Mouse (Mus musculus): ENCODE measurements around the gene Lce1g. TPM values are rescaled to one million over a fixed set of nuclear protein-coding genes. Genes with fewer than 3 reads are reported as not detected.

Gene Lce1g
- polyA plus RNA-seq, 1 experiment from 2014 or later: not detected

Other genes with a start within 250 kb of the Lce1g start
- gene 2310046K23Rik, start 217.8 kb downstream of the Lce1g start, polyA plus RNA-seq (2016; fragmentation: Nextera tagmentation; extraction: Ambion mirVana): not detected in 2 replicates
- gene Ivl, start 178.6 kb downstream of the Lce1g start, polyA plus RNA-seq (2016; fragmentation: Nextera tagmentation; extraction: Ambion mirVana): 0.10 and 0.13 TPM in 2 replicates
- gene Smcp, start 163.3 kb downstream of the Lce1g start, polyA plus RNA-seq (2016; fragmentation: Nextera tagmentation; extraction: Ambion mirVana): not detected in 2 replicates
- not detected in 2 replicates for gene 2210017I01Rik, start 144.8 kb downstream of the Lce1g start, polyA plus RNA-seq (2016; fragmentation: Nextera tagmentation; extraction: Ambion mirVana)
- not detected in 2 replicates for gene Lce6a, start 130.7 kb downstream of the Lce1g start, polyA plus RNA-seq (2016; fragmentation: Nextera tagmentation; extraction: Ambion mirVana)
- not detected in 2 replicates for gene Lce1a1, start 104.0 kb downstream of the Lce1g start, polyA plus RNA-seq (2016; fragmentation: Nextera tagmentation; extraction: Ambion mirVana)
- not detected in 2 replicates for gene Lce1b, start 95.4 kb downstream of the Lce1g start, polyA plus RNA-seq (2016; fragmentation: Nextera tagmentation; extraction: Ambion mirVana)
- gene Lce1a2, start 82.0 kb downstream of the Lce1g start, polyA plus RNA-seq (2016; fragmentation: Nextera tagmentation; extraction: Ambion mirVana): not detected in 2 replicates
- gene Lce1c, start 73.1 kb downstream of the Lce1g start, polyA plus RNA-seq (2016; fragmentation: Nextera tagmentation; extraction: Ambion mirVana): not detected in 2 replicates
- gene Lce1d, start 65.1 kb downstream of the Lce1g start, polyA plus RNA-seq (2016; fragmentation: Nextera tagmentation; extraction: Ambion mirVana): not detected in 2 replicates
- not detected in 2 replicates for gene Lce1e, start 43.3 kb downstream of the Lce1g start, polyA plus RNA-seq (2016; fragmentation: Nextera tagmentation; extraction: Ambion mirVana)
- not detected in 2 replicates for gene Lce1f, start 32.0 kb downstream of the Lce1g start, polyA plus RNA-seq (2016; fragmentation: Nextera tagmentation; extraction: Ambion mirVana)
- not detected in 2 replicates for gene Gm38119, start 13.2 kb downstream of the Lce1g start, polyA plus RNA-seq (2016; fragmentation: Nextera tagmentation; extraction: Ambion mirVana)
- not detected in 2 replicates for gene Lce1h, start 12.7 kb upstream of the Lce1g start, polyA plus RNA-seq (2016; fragmentation: Nextera tagmentation; extraction: Ambion mirVana)
- not detected in 2 replicates for gene Lce1i, start 26.6 kb upstream of the Lce1g start, polyA plus RNA-seq (2016; fragmentation: Nextera tagmentation; extraction: Ambion mirVana)
- not detected in 2 replicates for gene Lce1j, start 38.2 kb upstream of the Lce1g start, polyA plus RNA-seq (2016; fragmentation: Nextera tagmentation; extraction: Ambion mirVana)
- gene Lce1k, start 55.6 kb upstream of the Lce1g start, polyA plus RNA-seq (2016; fragmentation: Nextera tagmentation; extraction: Ambion mirVana): not detected in 2 replicates
- not detected in 2 replicates for gene Kprp, start 74.9 kb upstream of the Lce1g start, polyA plus RNA-seq (2016; fragmentation: Nextera tagmentation; extraction: Ambion mirVana)
- gene Lce1l, start 98.9 kb upstream of the Lce1g start, polyA plus RNA-seq (2016; fragmentation: Nextera tagmentation; extraction: Ambion mirVana): not detected in 2 replicates
- gene 2310050C09Rik, start 117.9 kb upstream of the Lce1g start, polyA plus RNA-seq (2016; fragmentation: Nextera tagmentation; extraction: Ambion mirVana): not detected in 2 replicates
- gene Lce3a, start 173.9 kb upstream of the Lce1g start, polyA plus RNA-seq (2016; fragmentation: Nextera tagmentation; extraction: Ambion mirVana): not detected in 2 replicates
- gene Lce3b, start 180.6 kb upstream of the Lce1g start, polyA plus RNA-seq (2016; fragmentation: Nextera tagmentation; extraction: Ambion mirVana): not detected in 2 replicates
- not detected in 2 replicates for gene Lce3c, start 192.1 kb upstream of the Lce1g start, polyA plus RNA-seq (2016; fragmentation: Nextera tagmentation; extraction: Ambion mirVana)
- gene Lce3d, start 205.1 kb upstream of the Lce1g start, polyA plus RNA-seq (2016; fragmentation: Nextera tagmentation; extraction: Ambion mirVana): not detected in 2 replicates
- not detected in 2 replicates for gene Lce3e, start 214.7 kb upstream of the Lce1g start, polyA plus RNA-seq (2016; fragmentation: Nextera tagmentation; extraction: Ambion mirVana)
- not detected in 2 replicates for gene Lce3f, start 239.9 kb upstream of the Lce1g start, polyA plus RNA-seq (2016; fragmentation: Nextera tagmentation; extraction: Ambion mirVana)